Mouse (Mus musculus): ENCODE results near the gene Hpd. TPM values are rescaled to one million over a fixed set of nuclear protein-coding genes. Genes with fewer than 3 reads are reported as not detected.

Gene Hpd
- total RNA-seq, 1 experiment from 2014 or later = not detected

- peak; percentile 57 for ATAC-seq (replicated peaks; ENCODE audit: low read depth, poor library complexity, severe bottlenecking)
Measured at GRCm38 (mm10) chr5:123149451-123150400, 32.8 kb downstream of the Hpd start.

GRCm38 (mm10) chr5:123148073-123148722, 34.3 kb downstream of the Hpd start:
- ATAC-seq (replicated peaks; ENCODE audit: low read depth, poor library complexity, severe bottlenecking) = no peak

DNA sequence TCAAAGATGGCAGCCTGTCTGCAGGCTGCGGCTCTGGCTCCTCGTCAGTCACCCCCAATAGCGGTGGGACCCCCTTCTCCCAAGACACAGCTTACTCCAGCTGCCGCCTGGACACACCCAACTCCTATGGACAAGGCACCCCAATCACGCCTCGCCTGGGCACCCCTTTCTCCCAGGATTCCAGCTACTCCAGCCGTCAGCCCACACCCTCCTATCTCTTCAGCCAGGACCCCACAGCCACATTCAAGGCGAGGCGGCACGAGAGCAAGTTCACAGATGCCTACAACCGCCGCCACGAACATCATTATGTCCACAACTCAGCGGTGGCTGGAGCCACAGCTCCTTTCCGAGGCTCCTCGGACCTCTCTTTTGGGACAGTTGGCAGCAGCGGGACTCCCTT, 35.0 kb downstream of the Hpd start:
- no peak for ATAC-seq (replicated peaks; ENCODE audit: low read depth, poor library complexity, severe bottlenecking)

- ATAC-seq (replicated peaks; ENCODE audit: low read depth, poor library complexity, severe bottlenecking) = no peak
Measured at GRCm38 (mm10) chr5:123146357-123146756, 36.2 kb downstream of the Hpd start.

- no peak for ATAC-seq (replicated peaks; ENCODE audit: low read depth, poor library complexity, severe bottlenecking)
Measured at GRCm38 (mm10) chr5:123144746-123145590, 37.6 kb downstream of the Hpd start.

- no peak for ATAC-seq (replicated peaks; ENCODE audit: low read depth, poor library complexity, severe bottlenecking)
Measured at GRCm38 (mm10) chr5:123143971-123144745, 38.4 kb downstream of the Hpd start.

DNA sequence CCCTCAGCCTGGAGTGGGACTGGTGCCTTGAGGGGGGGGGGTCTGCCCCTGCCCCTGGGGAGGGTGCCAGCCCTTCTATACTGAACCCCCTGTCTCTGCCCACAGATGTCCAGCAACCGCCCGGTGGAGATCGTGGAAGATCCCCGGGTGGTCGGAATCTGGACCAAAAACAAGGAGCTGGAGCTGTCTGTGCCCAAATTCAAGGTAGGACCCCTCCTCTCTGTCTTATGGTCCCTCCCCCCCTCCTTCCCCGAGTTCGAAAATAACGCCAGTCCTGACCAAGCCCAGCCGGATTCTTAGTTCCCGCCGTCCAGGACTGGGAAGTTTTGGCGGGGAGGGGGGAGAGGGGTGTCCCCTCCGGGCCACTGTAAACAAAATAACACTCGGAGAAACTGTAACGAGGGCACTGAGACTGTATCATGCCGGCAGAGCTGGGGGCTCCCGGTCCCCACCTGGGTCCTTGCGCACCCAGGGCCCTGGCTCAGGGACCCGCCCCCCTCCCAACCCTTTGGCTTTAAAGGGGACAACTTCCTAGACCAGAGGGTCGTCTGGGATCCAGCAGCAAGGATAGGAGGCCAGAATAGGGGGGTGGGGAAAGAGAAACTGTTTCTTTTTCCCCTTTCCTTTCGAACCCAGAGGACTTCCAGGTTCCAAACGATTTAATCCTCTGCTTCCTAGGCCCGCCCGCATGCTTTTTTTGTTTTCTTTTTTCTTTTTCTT, 39.1 kb downstream of the Hpd start:
- ATAC-seq (replicated peaks; ENCODE audit: low read depth, poor library complexity, severe bottlenecking) = no peak

GRCm38 (mm10) chr5:123142161-123143157, 40.1 kb downstream of the Hpd start, which contains the start of gene Setd1b:
TSS of gene Setd1b (plus strand) at chr5:123142193.
- ATAC-seq (replicated peaks; ENCODE audit: low read depth, poor library complexity, severe bottlenecking) = no peak

DNA sequence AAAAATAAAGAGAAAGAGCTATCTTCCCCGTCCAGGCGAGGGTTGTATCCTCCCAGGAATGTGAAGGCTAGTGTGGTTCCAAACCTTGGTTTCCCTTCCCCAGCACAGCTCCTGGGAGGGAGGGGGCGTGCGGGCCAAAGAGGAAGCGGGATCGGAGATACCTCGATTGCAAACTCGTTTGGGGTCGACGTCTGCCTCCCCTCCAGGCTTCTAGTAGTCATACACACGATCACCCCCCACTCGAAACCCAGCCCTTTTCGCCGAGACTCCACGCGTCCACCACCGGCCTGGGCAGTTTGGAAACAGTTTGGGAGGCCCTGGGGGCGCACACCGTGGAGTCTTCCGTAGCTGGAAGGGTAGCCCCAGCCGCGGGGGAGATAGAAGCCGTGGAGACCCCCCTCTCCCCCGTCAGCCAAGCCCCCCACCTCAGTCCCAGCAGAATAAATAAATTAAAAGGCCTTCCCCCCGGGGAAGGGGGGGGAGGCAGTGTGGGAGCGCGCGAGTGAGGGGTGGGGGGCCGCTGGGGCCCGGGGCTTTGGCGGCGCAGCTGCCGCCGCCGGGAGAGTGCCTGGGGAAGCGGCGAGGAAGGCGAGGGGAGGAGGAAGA, 40.9 kb downstream of the Hpd start:
- ATAC-seq (replicated peaks; ENCODE audit: low read depth, poor library complexity, severe bottlenecking) = peak; percentile 15

- peak; percentile 51 for ATAC-seq (replicated peaks; ENCODE audit: low read depth, poor library complexity, severe bottlenecking)
Measured at GRCm38 (mm10) chr5:123140694-123141554, 41.6 kb downstream of the Hpd start.

DNA sequence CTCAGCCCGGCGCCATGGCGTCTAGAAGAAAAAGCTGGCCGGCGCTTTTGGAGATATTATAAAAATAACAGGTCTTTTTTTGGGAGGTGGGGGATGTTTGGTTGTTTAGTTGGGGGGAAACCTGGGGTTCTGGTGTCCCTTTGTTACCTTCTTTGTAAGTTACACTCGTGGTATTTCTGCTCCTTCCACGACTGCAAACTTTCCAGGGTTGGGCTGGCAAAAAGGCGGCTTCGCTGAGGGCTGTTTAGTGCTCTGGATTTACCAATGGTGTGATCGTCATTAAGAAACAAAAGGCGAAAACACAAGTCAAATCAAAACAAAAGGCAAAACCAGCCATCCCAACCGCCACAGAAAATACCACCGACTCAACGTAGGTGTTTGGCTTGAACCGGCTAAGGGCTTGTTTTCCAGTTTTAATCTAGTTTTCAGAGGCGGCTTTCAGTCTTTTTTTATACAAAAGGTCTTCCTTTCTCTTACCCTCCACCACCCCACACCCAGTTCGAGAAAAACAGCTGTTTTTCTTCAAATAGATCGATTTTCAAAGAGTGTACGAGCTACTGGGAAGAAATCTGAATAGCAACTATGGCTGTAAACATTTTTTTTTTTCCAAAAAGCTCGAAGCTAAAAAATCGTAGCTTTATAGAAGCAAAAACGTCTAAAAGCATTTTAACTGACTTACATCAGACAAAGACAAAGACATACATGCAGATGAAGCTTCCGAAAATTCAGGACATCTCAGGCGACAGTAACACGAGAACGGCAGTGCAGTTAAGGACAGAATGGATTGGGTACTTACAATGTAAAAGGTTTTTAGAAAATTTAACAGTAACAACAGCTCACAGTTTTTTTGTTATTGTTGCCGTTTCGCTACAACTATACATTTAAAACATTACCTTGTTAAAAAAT, 42.6 kb downstream of the Hpd start:
- no peak for ATAC-seq (replicated peaks; ENCODE audit: low read depth, poor library complexity, severe bottlenecking)

GRCm38 (mm10) chr5:123138953-123139721, 43.4 kb downstream of the Hpd start:
- ATAC-seq (replicated peaks; ENCODE audit: low read depth, poor library complexity, severe bottlenecking) = no peak

DNA sequence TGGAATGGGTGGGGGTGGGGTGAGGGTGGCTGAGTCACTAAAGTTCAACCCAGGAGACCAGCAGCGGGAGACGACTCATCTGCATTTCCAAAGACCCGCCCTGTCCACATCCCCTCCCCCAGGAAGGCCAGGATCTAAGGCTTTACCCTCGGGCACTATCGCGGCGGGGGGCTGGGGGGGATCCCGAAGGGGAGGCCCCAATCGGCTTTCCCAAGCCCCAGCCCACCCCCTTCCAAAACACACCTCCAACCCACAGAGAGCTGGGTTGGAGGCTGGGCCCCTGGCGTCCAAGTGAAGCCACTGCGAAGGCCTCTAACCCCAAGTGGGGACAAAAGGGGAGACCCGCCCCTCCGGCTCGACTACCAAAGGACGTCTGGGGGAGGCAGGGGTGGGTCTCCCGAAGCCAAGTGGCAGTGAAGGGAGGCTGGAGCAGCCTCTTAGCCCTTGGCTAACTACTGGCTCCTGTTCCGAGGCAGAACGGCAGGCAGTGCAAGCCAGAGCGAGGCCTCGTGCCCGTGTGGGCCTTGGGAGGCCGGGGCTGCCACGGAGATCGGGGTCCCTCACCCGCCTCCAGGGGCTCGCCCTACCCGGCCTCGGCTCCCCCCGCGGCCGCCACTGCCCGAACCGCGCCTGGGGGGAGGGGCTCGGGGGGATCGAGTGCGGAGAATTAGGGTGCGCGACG, 44.2 kb downstream of the Hpd start:
- no peak for ATAC-seq (replicated peaks; ENCODE audit: low read depth, poor library complexity, severe bottlenecking)

- ATAC-seq (replicated peaks; ENCODE audit: low read depth, poor library complexity, severe bottlenecking) = no peak
Measured at GRCm38 (mm10) chr5:123137910-123138229, 44.7 kb downstream of the Hpd start.
